Mouse (Mus musculus) intestine, embryonic 15.5 days (tissue): ENCODE data around the gene Ncstn. TPM values are rescaled to one million over a fixed set of nuclear protein-coding genes. Genes with fewer than 3 reads are reported as not detected.

ENCODE experiments used
- ATAC-seq: fragments of 200-750 bp; cut with Nextera tagmentation; 2 replicates; pipeline ENCODE4 v1.8.0; 2017; ENCODE audit warnings: moderate TSS enrichment, moderate library complexity
- H3K27ac ChIP-seq: fragments of 300-500 bp; sonication (generic); 2 replicates; pipeline ENCODE4 v1.5.1; 2015; ENCODE audit warnings: mild to moderate bottlenecking, inconsistent platforms
- H3K27me3 ChIP-seq: fragments of 300-500 bp; sonication (generic); replicated peaks from 2 replicates; pipeline ENCODE4 v1.6.1; 2015; ENCODE audit warnings: inconsistent platforms
- H3K36me3 ChIP-seq: fragments of 300-500 bp; sonication (generic); 2 replicates; pipeline ENCODE4 v1.6.1; 2015; ENCODE audit warnings: inconsistent platforms
- H3K4me1 ChIP-seq: fragments of 300-500 bp; sonication (generic); replicated peaks from 2 replicates; pipeline ENCODE4 v1.6.1; 2015; ENCODE audit warnings: inconsistent platforms
- H3K4me2 ChIP-seq: fragments of 300-500 bp; sonication (generic); replicated peaks from 2 replicates; pipeline ENCODE4 v1.6.1; 2015; ENCODE audit warnings: mild to moderate bottlenecking, inconsistent platforms
- H3K4me3 ChIP-seq: fragments of 300-500 bp; sonication (generic); replicated peaks from 2 replicates; pipeline ENCODE4 v1.5.1; 2015; ENCODE audit warnings: inconsistent platforms
- H3K9ac ChIP-seq: fragments of 300-500 bp; sonication (generic); 2 replicates; pipeline ENCODE4 v1.6.1; 2015; ENCODE audit warnings: inconsistent platforms
- H3K9me3 ChIP-seq: fragments of 300-500 bp; sonication (generic); 2 replicates; pipeline ENCODE4 v1.6.1; 2016; ENCODE audit warnings: inconsistent platforms
- WGBS: fragments of 180-500 bp; shearing (Covaris S2); methylation state at CpG from one replicate; pipeline ENCODE4 v1.1.7; 2015; 5-methylcytosine and 5-hydroxymethylcytosine counted together
- polyA plus RNA-seq: library from polyadenylated mRNA; unstranded; fragments of >200 nt; fragmentation: Nextera tagmentation; extraction: Ambion mirVana; gene quantifications from 2 replicates; pipeline ENCODE4 v1.2.1, GENCODE M21; 2015

Gene Ncstn
- polyA plus RNA-seq, 1 experiment from 2014 or later: 136 TPM

GRCm38 (mm10) chr1:172107777-172108477, 25.3 kb upstream of the Ncstn start:
- Histone ChIP-seq H3K4me1 (no peaks in the 10 kb centered on the region), H3K36me3 (peaks cover 60% of the 10 kb centered on the region), H3K4me2 (no peak overlapping the region), H3K9ac (no peak overlapping the region), H3K27me3 (no peaks in the 10 kb centered on the region), H3K27ac (no peak overlapping the region), H3K9me3 (no peaks in the 10 kb centered on the region), H3K4me3 (no peak overlapping the region)
- ATAC-seq: no peak
- 82% methylated on average over 10 of the region's 10 CpGs for WGBS

- Histone ChIP-seq H3K4me1 (no peaks in the 10 kb centered on the region), H3K27me3 (no peaks in the 10 kb centered on the region), H3K9ac (no peak overlapping the region), H3K4me3 (no peak overlapping the region), H3K27ac (no peak overlapping the region), H3K36me3 (peaks cover 65% of the 10 kb centered on the region), H3K9me3 (no peaks in the 10 kb centered on the region), H3K4me2 (no peak overlapping the region)
- no peak for ATAC-seq
- 66% methylated on average over 11 of the region's 11 CpGs for WGBS
Measured at GRCm38 (mm10) chr1:172105101-172105500, 22.5 kb upstream of the Ncstn start.

GRCm38 (mm10) chr1:172103619-172104018, 21.0 kb upstream of the Ncstn start:
- Histone ChIP-seq H3K9ac (no peak overlapping the region), H3K27ac (no peak overlapping the region), H3K4me1 (no peaks in the 10 kb centered on the region), H3K4me2 (no peak overlapping the region), H3K36me3 (peaks cover 55% of the 10 kb centered on the region), H3K4me3 (no peak overlapping the region), H3K27me3 (no peaks in the 10 kb centered on the region), H3K9me3 (no peaks in the 10 kb centered on the region)
- 85% methylated on average over 4 of the region's 4 CpGs for WGBS
- ATAC-seq: no peak

GRCm38 (mm10) chr1:172099325-172100033, 16.9 kb upstream of the Ncstn start:
- Histone ChIP-seq H3K4me2 (no peak overlapping the region), H3K27me3 (no peaks in the 10 kb centered on the region), H3K9ac (no peak overlapping the region), H3K36me3 (peaks cover 41% of the 10 kb centered on the region), H3K27ac (no peak overlapping the region), H3K9me3 (no peaks in the 10 kb centered on the region), H3K4me3 (no peak overlapping the region), H3K4me1 (no peaks in the 10 kb centered on the region)
- ATAC-seq: peak; percentile 91
- 74% methylated on average over 6 of the region's 6 CpGs for WGBS

- H3K4me1 ChIP-seq: no peaks in the 10 kb centered on the region
- no peak overlapping the region for H3K4me2 ChIP-seq
- peaks cover 25% of the 10 kb centered on the region for H3K36me3 ChIP-seq
- 78% methylated on average over 6 of the region's 6 CpGs for WGBS
- ATAC-seq: no peak
- no peak overlapping the region for H3K4me3 ChIP-seq
- H3K27me3 ChIP-seq: no peaks in the 10 kb centered on the region
- H3K9me3 ChIP-seq: no peaks in the 10 kb centered on the region
- H3K9ac ChIP-seq: no peak overlapping the region
- no peak overlapping the region for H3K27ac ChIP-seq
Measured at GRCm38 (mm10) chr1:172095202-172095601, 12.6 kb upstream of the Ncstn start.

- Histone ChIP-seq H3K4me3 (no peak overlapping the region), H3K4me2 (no peak overlapping the region), H3K36me3 (peaks cover 32% of the 10 kb centered on the region), H3K9ac (no peak overlapping the region), H3K27me3 (no peaks in the 10 kb centered on the region), H3K9me3 (no peaks in the 10 kb centered on the region), H3K4me1 (no peaks in the 10 kb centered on the region), H3K27ac (no peak overlapping the region)
- ATAC-seq: no peak
Measured at GRCm38 (mm10) chr1:172094295-172094694, 11.7 kb upstream of the Ncstn start.

GRCm38 (mm10) chr1:172093522-172093921, 10.9 kb upstream of the Ncstn start:
- ATAC-seq: no peak
- Histone ChIP-seq H3K27me3 (no peaks in the 10 kb centered on the region), H3K9me3 (no peaks in the 10 kb centered on the region), H3K36me3 (peaks cover 40% of the 10 kb centered on the region), H3K4me2 (no peak overlapping the region), H3K4me1 (no peaks in the 10 kb centered on the region), H3K4me3 (no peak overlapping the region), H3K9ac (no peak overlapping the region), H3K27ac (no peak overlapping the region)
- WGBS: 73% methylated on average over 3 of the region's 3 CpGs

GRCm38 (mm10) chr1:172082899-172083445, 377 bp upstream of the Ncstn start:
- Histone ChIP-seq H3K4me3 (peak overlapping the region; percentile 78), H3K9me3 (no peaks in the 10 kb centered on the region), H3K36me3 (no peaks in the 10 kb centered on the region), H3K27ac (peak overlapping the region; percentile 82), H3K4me2 (peak overlapping the region; percentile 51), H3K4me1 (peaks cover 11% of the 10 kb centered on the region), H3K9ac (peak overlapping the region; percentile 85), H3K27me3 (no peaks in the 10 kb centered on the region)
- WGBS: under 1% methylated on average over 24 of the region's 24 CpGs
- peak; percentile 75; the same call in 1 of the 2 replicates for ATAC-seq

GRCm38 (mm10) chr1:172077981-172078380, 4.6 kb downstream of the Ncstn start:
- H3K36me3 ChIP-seq: peaks cover 22% of the 10 kb centered on the region

GRCm38 (mm10) chr1:172072604-172073003, 10.0 kb downstream of the Ncstn start:
- H3K9me3 ChIP-seq: no peaks in the 10 kb centered on the region
- no peak overlapping the region for H3K4me2 ChIP-seq
- ATAC-seq: no peak
- no peak overlapping the region for H3K4me3 ChIP-seq
- no peaks in the 10 kb centered on the region for H3K27me3 ChIP-seq
- H3K36me3 ChIP-seq: peaks cover 62% of the 10 kb centered on the region
- 95% methylated on average over 7 of the region's 7 CpGs for WGBS
- no peak overlapping the region for H3K27ac ChIP-seq
- H3K9ac ChIP-seq: no peak overlapping the region
- no peaks in the 10 kb centered on the region for H3K4me1 ChIP-seq

More at GRCm38 (mm10) chr1:172077981-172078380, 4.6 kb downstream of the Ncstn start:
- peak; percentile 78 for ATAC-seq
- Histone ChIP-seq H3K27me3 (no peaks in the 10 kb centered on the region), H3K9me3 (no peaks in the 10 kb centered on the region), H3K4me3 (no peak overlapping the region), H3K4me1 (no peaks in the 10 kb centered on the region), H3K9ac (no peak overlapping the region), H3K4me2 (peak overlapping the region; percentile 15), H3K27ac (peak overlapping the region; percentile 61)
- WGBS: 51% methylated on average over 5 of the region's 5 CpGs

GRCm38 (mm10) chr1:172071556-172071955, 11.0 kb downstream of the Ncstn start:
- no peak overlapping the region for H3K9ac ChIP-seq
- H3K4me1 ChIP-seq: no peaks in the 10 kb centered on the region
- no peak overlapping the region for H3K27ac ChIP-seq
- no peaks in the 10 kb centered on the region for H3K9me3 ChIP-seq
- peaks cover 72% of the 10 kb centered on the region for H3K36me3 ChIP-seq
- no peak overlapping the region for H3K4me2 ChIP-seq
- ATAC-seq: no peak
- H3K27me3 ChIP-seq: no peaks in the 10 kb centered on the region
- H3K4me3 ChIP-seq: no peak overlapping the region
- 73% methylated on average over 4 of the region's 4 CpGs for WGBS

GRCm38 (mm10) chr1:172070227-172070626, 12.4 kb downstream of the Ncstn start:
- Histone ChIP-seq H3K4me1 (no peaks in the 10 kb centered on the region), H3K9me3 (no peaks in the 10 kb centered on the region), H3K4me2 (no peak overlapping the region), H3K27me3 (no peaks in the 10 kb centered on the region), H3K27ac (no peak overlapping the region), H3K4me3 (no peak overlapping the region), H3K36me3 (peaks cover 72% of the 10 kb centered on the region), H3K9ac (no peak overlapping the region)
- WGBS: 51% methylated on average over 6 of the region's 6 CpGs
- ATAC-seq: no peak
